Mouse (Mus musculus) kidney, adult 2 months (tissue): ENCODE data around the gene Cd79b. TPM values are rescaled to one million over a fixed set of nuclear protein-coding genes. Genes with fewer than 3 reads are reported as not detected.

Source experiments
- DNase-seq: peaks from one replicate; pipeline ENCODE4 v3.0.0; 2021
- H3K27ac ChIP-seq: fragments of 200-500 bp; 2 replicates; pipeline ENCODE4 v1.5.1; 2012; ENCODE audit warnings: low read depth, low read length, control low read depth, inconsistent platforms; ENCODE audit not compliant: insufficient read depth
- H3K27me3 ChIP-seq: fragments of 200-500 bp; replicated peaks from 2 replicates; pipeline ENCODE4 v1.6.1; 2012; ENCODE audit warnings: mild to moderate bottlenecking, moderate library complexity, low read length, inconsistent platforms; ENCODE audit not compliant: control insufficient read depth, insufficient read depth
- H3K36me3 ChIP-seq: fragments of 200-500 bp; 2 replicates; pipeline ENCODE4 v1.6.1; 2012; ENCODE audit warnings: mild to moderate bottlenecking, moderate library complexity, low read length, inconsistent platforms; ENCODE audit not compliant: control insufficient read depth, insufficient read depth
- H3K4me1 ChIP-seq: fragments of 200-500 bp; 2 replicates; pipeline ENCODE4 v1.6.1; 2011; ENCODE audit warnings: low read length; ENCODE audit not compliant: control insufficient read depth, insufficient read depth
- H3K4me3 ChIP-seq: fragments of 200-500 bp; 2 replicates; pipeline ENCODE4 v1.5.1; 2011; ENCODE audit warnings: mild to moderate bottlenecking, low read depth, low read length, control low read depth; ENCODE audit not compliant: insufficient read depth
- CTCF ChIP-seq: fragments of 200-500 bp; conservative IDR thresholded peaks from 2 replicates; pipeline ENCODE4 v1.5.1; 2011; ENCODE audit warnings: low read depth, mild to moderate bottlenecking, control low read depth, low read length, moderate library complexity, mixed read lengths; ENCODE audit not compliant: insufficient read depth, insufficient read length
- POLR2A ChIP-seq: fragments of 200-500 bp; IDR thresholded peaks from one replicate; pipeline ENCODE4 v1.6.1; 2011; ENCODE audit warnings: low read depth, low read length, control low read depth
- WGBS: fragments of 180-500 bp; shearing (Covaris S2); methylation state at CpG from one replicate; pipeline ENCODE4 v1.1.7; 2018; 5-methylcytosine and 5-hydroxymethylcytosine counted together
- polyA plus RNA-seq: library from polyadenylated mRNA; depleted of rRNA; stranded (reverse); fragments of >200 nt; gene quantifications from 2 replicates; pipeline ENCODE4 v1.2.3, GENCODE M21; 2012

The Cd79b gene
- polyA plus RNA-seq, 1 experiment, result 17.9 TPM

- H3K4me1 ChIP-seq, result peaks cover 18% of the 10 kb centered on the region
- TF ChIP-seq POLR2A (no peak), CTCF (no peak)
- no peak overlapping the region for H3K27ac ChIP-seq
- no peaks in the 10 kb centered on the region for H3K36me3 ChIP-seq
- WGBS, result 85% methylated on average over 1 of the region's 1 CpGs
- no peak overlapping the region for H3K4me3 ChIP-seq
- no peaks in the 10 kb centered on the region for H3K27me3 ChIP-seq
- no peak for DNase-seq
Observed at GRCm38 (mm10) chr11:106274374-106274773, 40.2 kb downstream of the Cd79b start.

- DNase-seq, result no peak
- Histone ChIP-seq H3K4me1 (peaks cover 23% of the 10 kb centered on the region), H3K27me3 (no peaks in the 10 kb centered on the region), H3K36me3 (no peaks in the 10 kb centered on the region), H3K27ac (no peak overlapping the region), H3K4me3 (no peak overlapping the region)
- no peak for TF ChIP-seq POLR2A
- 93% methylated on average over 6 of the region's 6 CpGs for WGBS
Observed at GRCm38 (mm10) chr11:106273811-106274210, 40.8 kb downstream of the Cd79b start.

GRCm38 (mm10) chr11:106273311-106273684, 41.3 kb downstream of the Cd79b start:
- H3K4me1 ChIP-seq, result peaks cover 28% of the 10 kb centered on the region
- no peak for DNase-seq
- TF ChIP-seq CTCF, result no peak
- no peak for TF ChIP-seq POLR2A
- peak overlapping the region; percentile 58 for H3K4me3 ChIP-seq
- H3K36me3 ChIP-seq, result no peaks in the 10 kb centered on the region
- no peaks in the 10 kb centered on the region for H3K27me3 ChIP-seq
- 6% methylated on average over 16 of the region's 16 CpGs for WGBS
- H3K27ac ChIP-seq, result peak overlapping the region; percentile 63

GRCm38 (mm10) chr11:106272644-106273310, 41.8 kb downstream of the Cd79b start, which contains the start of gene Smarcd2:
Smarcd2 (minus strand) TSS chr11:106272972.
- under 1% methylated on average over 72 of the region's 72 CpGs for WGBS
- DNase-seq, result peak; percentile 100
- Histone ChIP-seq H3K4me1 (peaks cover 33% of the 10 kb centered on the region), H3K4me3 (peak within 1 kb of the TSS; percentile 74), H3K36me3 (no peaks in the 10 kb centered on the region), H3K27ac (peak within 1 kb of the TSS; percentile 75), H3K27me3 (no peaks in the 10 kb centered on the region)
- TF ChIP-seq POLR2A, result peak; percentile 75
- TF ChIP-seq CTCF, result no peak

- WGBS, result 1% methylated on average over 41 of the region's 41 CpGs
- no peaks in the 10 kb centered on the region; the same call in 1 of the 2 replicates for H3K36me3 ChIP-seq
- DNase-seq, result peak; percentile 63
- TF ChIP-seq POLR2A (no peak), CTCF (no peak)
- H3K4me1 ChIP-seq, result peaks cover 40% of the 10 kb centered on the region
- no peaks in the 10 kb centered on the region for H3K27me3 ChIP-seq
- H3K4me3 ChIP-seq, result peak overlapping the region; percentile 74
- peak overlapping the region; percentile 75 for H3K27ac ChIP-seq
Observed at GRCm38 (mm10) chr11:106271794-106272643, 42.5 kb downstream of the Cd79b start.

- Histone ChIP-seq H3K36me3 (peaks cover 4% of the 10 kb centered on the region), H3K27me3 (no peaks in the 10 kb centered on the region), H3K27ac (peak overlapping the region; percentile 75), H3K4me3 (peak overlapping the region; percentile 74), H3K4me1 (peaks cover 41% of the 10 kb centered on the region)
- WGBS, result 16% methylated on average over 5 of the region's 5 CpGs
- peak; percentile 29 for DNase-seq
- TF ChIP-seq CTCF, result no peak
- no peak for TF ChIP-seq POLR2A
Observed at GRCm38 (mm10) chr11:106271131-106271793, 43.3 kb downstream of the Cd79b start.

- peak; percentile 40 for DNase-seq
- TF ChIP-seq CTCF (no peak), POLR2A (no peak)
- Histone ChIP-seq H3K36me3 (peaks cover 11% of the 10 kb centered on the region), H3K4me1 (peaks cover 39% of the 10 kb centered on the region), H3K4me3 (no peak overlapping the region), H3K27ac (peak overlapping the region; percentile 54), H3K27me3 (no peaks in the 10 kb centered on the region)
- 29% methylated on average over 3 of the region's 3 CpGs for WGBS
Observed at GRCm38 (mm10) chr11:106269060-106269431, 45.5 kb downstream of the Cd79b start.
